Mouse (Mus musculus) embryonic facial prominence, embryonic 14.5 days (tissue): Measurements from ENCODE around the gene Rps19. TPM values are rescaled to one million over a fixed set of nuclear protein-coding genes. Genes with fewer than 3 reads are reported as not detected.
A peak's percentile ranks its signal among the peaks of the same experiment; 100 is the strongest.

Source experiments
- ATAC-seq: fragments of 200-750 bp; cut with Nextera tagmentation; 2 replicates; pipeline ENCODE4 v1.8.0; 2017; ENCODE audit warnings: low read depth, moderate number of reproducible peaks, moderate TSS enrichment
- DNase-seq: peaks from one replicate; pipeline ENCODE4 v3.0.0-alpha.2; 2015; ENCODE audit warnings: low spot score
- H3K27ac ChIP-seq: fragments of 300-500 bp; sonication (generic); replicated peaks from 2 replicates; pipeline ENCODE4 v1.5.1; 2014; ENCODE audit warnings: low read depth, mild to moderate bottlenecking, low read length, moderate library complexity
- H3K27me3 ChIP-seq: fragments of 300-500 bp; sonication (generic); replicated peaks from 2 replicates; pipeline ENCODE4 v1.6.1; 2014; ENCODE audit warnings: low read length; ENCODE audit not compliant: control insufficient read depth, insufficient read depth
- H3K36me3 ChIP-seq: fragments of 300-500 bp; sonication (generic); 2 replicates; pipeline ENCODE4 v1.6.1; 2014; ENCODE audit warnings: low read length, mixed read lengths; ENCODE audit not compliant: control insufficient read depth, insufficient read depth
- H3K4me1 ChIP-seq: fragments of 300-500 bp; sonication (generic); 2 replicates; pipeline ENCODE4 v1.6.1; 2014; ENCODE audit warnings: antibody characterized with exemption, low read length; ENCODE audit not compliant: control insufficient read depth, insufficient read depth
- H3K4me2 ChIP-seq: fragments of 300-500 bp; sonication (generic); 2 replicates; pipeline ENCODE4 v1.6.1; 2014; ENCODE audit warnings: low read depth, mild to moderate bottlenecking, low read length, moderate library complexity, mixed read lengths
- H3K4me3 ChIP-seq: fragments of 300-500 bp; sonication (generic); 2 replicates; pipeline ENCODE4 v1.5.1; 2014; ENCODE audit warnings: low read depth, mild to moderate bottlenecking, low read length
- H3K9ac ChIP-seq: fragments of 300-500 bp; sonication (generic); 2 replicates; pipeline ENCODE4 v1.6.1; 2014; ENCODE audit warnings: low read depth, mild to moderate bottlenecking, low read length, moderate library complexity, mixed read lengths
- H3K9me3 ChIP-seq: fragments of 300-500 bp; sonication (generic); 2 replicates; pipeline ENCODE4 v1.6.1; 2016; ENCODE audit warnings: low read length; ENCODE audit not compliant: control insufficient read depth
- WGBS: fragments of 180-500 bp; shearing (Covaris S2); extraction: QIAGEN DNeasy Blood & Tissue Kit; methylation state at CpG from one replicate; pipeline ENCODE4 v1.1.7; 2014; 5-methylcytosine and 5-hydroxymethylcytosine counted together
- polyA plus RNA-seq: library from polyadenylated mRNA; unstranded; fragments of >200 nt; fragmentation: Nextera tagmentation; extraction: Ambion mirVana; gene quantifications from 2 replicates; pipeline ENCODE4 v1.2.1, GENCODE M21; 2014

Gene Rps19
- polyA plus RNA-seq, 1 experiment from 2014 or later, result 3,017 TPM

- ATAC-seq (no peak), DNase-seq (no peak)
- H3K27me3 ChIP-seq, result no peaks in the 10 kb centered on the region
- no peaks in the 10 kb centered on the region; the same call in 1 of the 2 replicates for H3K36me3 ChIP-seq
- H3K4me2 ChIP-seq, result peak overlapping the region; percentile 68
- H3K9ac ChIP-seq, result peak overlapping the region; percentile 89
- peaks cover 24% of the 10 kb centered on the region for H3K4me1 ChIP-seq
- 63% methylated on average over 2 of the region's 2 CpGs for WGBS
- H3K9me3 ChIP-seq, result no peaks in the 10 kb centered on the region
- H3K4me3 ChIP-seq, result peak overlapping the region; percentile 78
- peak overlapping the region; percentile 79 for H3K27ac ChIP-seq
Observed at GRCm38 (mm10) chr7:24902264-24902629, 18.1 kb downstream of the Rps19 start.

- H3K9ac ChIP-seq, result peak within 1 kb of the TSS; percentile 89
- no peaks in the 10 kb centered on the region; the same call in 1 of the 2 replicates for H3K36me3 ChIP-seq
- peak within 1 kb of the TSS; percentile 79 for H3K27ac ChIP-seq
- DNase-seq (peak; percentile 75), ATAC-seq (no peak)
- 9% methylated on average over 39 of the region's 68 CpGs for WGBS
- peak within 1 kb of the TSS; percentile 78 for H3K4me3 ChIP-seq
- H3K9me3 ChIP-seq, result no peaks in the 10 kb centered on the region
- H3K4me1 ChIP-seq, result peaks cover 28% of the 10 kb centered on the region
- H3K4me2 ChIP-seq, result peak within 1 kb of the TSS; percentile 68
- no peaks in the 10 kb centered on the region for H3K27me3 ChIP-seq
Observed at GRCm38 (mm10) chr7:24902630-24903443, 18.7 kb downstream of the Rps19 start, which contains the start of gene Arhgef1. Arhgef1 (plus strand) TSS chr7:24902912.

GRCm38 (mm10) chr7:24903444-24903825 lies 19.3 kb downstream of the Rps19 start:
- no peak for DNase-seq
- peak overlapping the region; percentile 79 for H3K27ac ChIP-seq
- H3K4me2 ChIP-seq, result peak overlapping the region; percentile 68
- no peak for ATAC-seq
- H3K4me1 ChIP-seq, result peaks cover 28% of the 10 kb centered on the region
- peak overlapping the region; percentile 89 for H3K9ac ChIP-seq
- no peaks in the 10 kb centered on the region for H3K27me3 ChIP-seq
- peaks cover 6% of the 10 kb centered on the region for H3K36me3 ChIP-seq
- peak overlapping the region; percentile 78 for H3K4me3 ChIP-seq
- no peaks in the 10 kb centered on the region for H3K9me3 ChIP-seq
- 33% methylated on average over 10 of the region's 10 CpGs for WGBS

- peak overlapping the region; percentile 68 for H3K4me2 ChIP-seq
- peaks cover 12% of the 10 kb centered on the region for H3K36me3 ChIP-seq
- peak overlapping the region; percentile 78 for H3K4me3 ChIP-seq
- no peaks in the 10 kb centered on the region for H3K9me3 ChIP-seq
- H3K9ac ChIP-seq, result peak overlapping the region; percentile 89
- peak overlapping the region; percentile 77 for H3K27ac ChIP-seq
- WGBS, result 0% methylated on average over 18 of the region's 30 CpGs
- H3K27me3 ChIP-seq, result no peaks in the 10 kb centered on the region
- peaks cover 28% of the 10 kb centered on the region for H3K4me1 ChIP-seq
- peak; percentile 99 for DNase-seq
- ATAC-seq, result peak; percentile 98
Observed at GRCm38 (mm10) chr7:24904070-24904483, 19.9 kb downstream of the Rps19 start.

GRCm38 (mm10) chr7:24904936-24905335 lies 20.8 kb downstream of the Rps19 start:
- Histone ChIP-seq H3K4me1 (peaks cover 28% of the 10 kb centered on the region), H3K27ac (peak overlapping the region; percentile 77; the same call in 1 of the 2 replicates), H3K27me3 (no peaks in the 10 kb centered on the region), H3K9ac (peak overlapping the region; percentile 81), H3K36me3 (peaks cover 21% of the 10 kb centered on the region), H3K9me3 (no peaks in the 10 kb centered on the region), H3K4me3 (peak overlapping the region; percentile 78), H3K4me2 (peak overlapping the region; percentile 68)
- DNase-seq, result peak; percentile 78
- 20% methylated on average over 3 of the region's 3 CpGs for WGBS
- no peak for ATAC-seq

GRCm38 (mm10) chr7:24906551-24906950 lies 22.4 kb downstream of the Rps19 start:
- no peaks in the 10 kb centered on the region for H3K27me3 ChIP-seq
- WGBS, result 26% methylated on average over 6 of the region's 6 CpGs
- no peaks in the 10 kb centered on the region for H3K9me3 ChIP-seq
- peaks cover 28% of the 10 kb centered on the region for H3K4me1 ChIP-seq
- no peak overlapping the region for H3K4me3 ChIP-seq
- no peak for ATAC-seq
- DNase-seq, result no peak
- peak overlapping the region; percentile 72 for H3K27ac ChIP-seq
- H3K36me3 ChIP-seq, result peaks cover 31% of the 10 kb centered on the region
- H3K4me2 ChIP-seq, result peak overlapping the region; percentile 68
- 0 out of 2 replicates have a peak overlapping the region, but pooled peaks have one; percentile 32 for H3K9ac ChIP-seq

GRCm38 (mm10) chr7:24907211-24907748 lies 23.1 kb downstream of the Rps19 start:
- peak overlapping the region; percentile 72 for H3K27ac ChIP-seq
- H3K9me3 ChIP-seq, result no peaks in the 10 kb centered on the region
- peak; percentile 78 for DNase-seq
- 14% methylated on average over 10 of the region's 13 CpGs for WGBS
- peak overlapping the region; percentile 68 for H3K4me2 ChIP-seq
- H3K4me3 ChIP-seq, result 0 out of 2 replicates have a peak overlapping the region, but pooled peaks have one; percentile 5
- peak overlapping the region; percentile 32 for H3K9ac ChIP-seq
- H3K4me1 ChIP-seq, result peaks cover 23% of the 10 kb centered on the region
- peaks cover 38% of the 10 kb centered on the region for H3K36me3 ChIP-seq
- no peaks in the 10 kb centered on the region for H3K27me3 ChIP-seq
- ATAC-seq, result no peak

GRCm38 (mm10) chr7:24912480-24912879 lies 28.3 kb downstream of the Rps19 start:
- Histone ChIP-seq H3K36me3 (peaks cover 62% of the 10 kb centered on the region), H3K9me3 (no peaks in the 10 kb centered on the region), H3K27ac (no peak overlapping the region), H3K4me1 (peaks cover 2% of the 10 kb centered on the region; the same call in 1 of the 2 replicates), H3K4me3 (no peak overlapping the region), H3K9ac (no peak overlapping the region), H3K27me3 (no peaks in the 10 kb centered on the region), H3K4me2 (no peak overlapping the region)
- DNase-seq, result no peak
- 92% methylated on average over 14 of the region's 14 CpGs for WGBS
- ATAC-seq, result no peak
